Mouse (Mus musculus) embryonic facial prominence, embryonic 11.5 days (tissue): ENCODE data around the gene Trip4. TPM values are rescaled to one million over a fixed set of nuclear protein-coding genes. Genes with fewer than 3 reads are reported as not detected.

Experiments used
- ATAC-seq: fragments of 200-750 bp; cut with Nextera tagmentation; replicated peaks from 2 replicates; pipeline ENCODE4 v1.8.0; 2017; ENCODE audit warnings: low read depth; ENCODE audit not compliant: insufficient number of reproducible peaks, low FRiP score, low TSS enrichment
- DNase-seq: peaks from one replicate; pipeline ENCODE4 v3.0.0-alpha.2; 2015; ENCODE audit warnings: low spot score
- H3K27ac ChIP-seq: fragments of 300-500 bp; sonication (generic); replicated peaks from 2 replicates; pipeline ENCODE4 v1.5.1; 2014; ENCODE audit warnings: mild to moderate bottlenecking, low read depth, low read length, control low read depth
- H3K27me3 ChIP-seq: fragments of 300-500 bp; sonication (generic); 2 replicates; pipeline ENCODE4 v1.6.1; 2014; ENCODE audit warnings: mild to moderate bottlenecking, low read length, moderate library complexity, mixed read lengths; ENCODE audit not compliant: control insufficient read depth, insufficient read depth
- H3K36me3 ChIP-seq: fragments of 300-500 bp; sonication (generic); replicated peaks from 2 replicates; pipeline ENCODE4 v1.6.1; 2014; ENCODE audit warnings: low read depth, mild to moderate bottlenecking, low read length, moderate library complexity, mixed read lengths; ENCODE audit not compliant: control insufficient read depth, insufficient read depth
- H3K4me1 ChIP-seq: fragments of 300-500 bp; sonication (generic); 2 replicates; pipeline ENCODE4 v1.6.1; 2014; ENCODE audit warnings: low read length, mixed read lengths; ENCODE audit not compliant: control insufficient read depth, insufficient read depth
- H3K4me2 ChIP-seq: fragments of 300-500 bp; sonication (generic); 2 replicates; pipeline ENCODE4 v1.6.1; 2014; ENCODE audit warnings: low read depth, mild to moderate bottlenecking, control low read depth, low read length, moderate library complexity
- H3K4me3 ChIP-seq: fragments of 300-500 bp; sonication (generic); 2 replicates; pipeline ENCODE4 v1.5.1; 2014; ENCODE audit warnings: low read depth, low read length, control low read depth
- H3K9ac ChIP-seq: fragments of 300-500 bp; sonication (generic); replicated peaks from 2 replicates; pipeline ENCODE4 v1.6.1; 2014; ENCODE audit warnings: mild to moderate bottlenecking, control low read depth, low read length
- H3K9me3 ChIP-seq: fragments of 300-500 bp; sonication (generic); replicated peaks from 2 replicates; pipeline ENCODE4 v1.6.1; 2016; ENCODE audit warnings: mild to moderate bottlenecking, low read length, inconsistent platforms, mixed read lengths; ENCODE audit not compliant: control insufficient read depth
- WGBS: fragments of 180-500 bp; shearing (Covaris S2); extraction: QIAGEN DNeasy Blood & Tissue Kit; methylation state at CpG from one replicate; pipeline ENCODE4 v1.1.7; 2014; 5-methylcytosine and 5-hydroxymethylcytosine counted together
- polyA plus RNA-seq: library from polyadenylated mRNA; unstranded; fragments of >200 nt; fragmentation: Nextera tagmentation; extraction: Ambion mirVana; gene quantifications from 2 replicates; pipeline ENCODE4 v1.2.1, GENCODE M21; 2014

Trip4 gene
- polyA plus RNA-seq, 1 experiment from 2014 or later: 45.5 TPM

DNA sequence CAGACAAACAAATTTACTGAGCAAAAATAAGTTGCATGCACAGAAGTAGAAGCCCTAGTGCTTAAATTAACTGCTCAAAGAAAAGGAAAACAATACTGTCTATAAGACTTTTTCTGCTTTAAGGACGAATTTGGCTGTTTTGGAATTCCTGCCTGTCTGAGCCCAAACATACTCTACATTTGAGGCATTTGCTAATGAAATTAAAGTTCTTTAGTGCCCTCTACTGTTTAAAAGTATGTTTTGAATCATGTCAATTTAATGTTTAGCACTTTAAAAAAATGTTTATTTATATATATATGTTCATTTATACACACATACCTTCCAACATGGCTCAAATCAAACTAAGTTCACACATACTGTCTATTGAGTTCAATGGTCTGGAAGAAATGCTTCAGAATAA, 58.4 kb downstream of the Trip4 start:
- Histone ChIP-seq H3K27ac (no peak overlapping the region), H3K4me3 (no peak overlapping the region), H3K36me3 (no peaks in the 10 kb centered on the region), H3K9me3 (no peaks in the 10 kb centered on the region), H3K27me3 (no peaks in the 10 kb centered on the region), H3K4me1 (no peaks in the 10 kb centered on the region), H3K4me2 (no peak overlapping the region), H3K9ac (no peak overlapping the region)
- WGBS: 29% methylated on average over 1 of the region's 1 CpGs
- DNase-seq: peak; percentile 52
- no peak for ATAC-seq

DNA sequence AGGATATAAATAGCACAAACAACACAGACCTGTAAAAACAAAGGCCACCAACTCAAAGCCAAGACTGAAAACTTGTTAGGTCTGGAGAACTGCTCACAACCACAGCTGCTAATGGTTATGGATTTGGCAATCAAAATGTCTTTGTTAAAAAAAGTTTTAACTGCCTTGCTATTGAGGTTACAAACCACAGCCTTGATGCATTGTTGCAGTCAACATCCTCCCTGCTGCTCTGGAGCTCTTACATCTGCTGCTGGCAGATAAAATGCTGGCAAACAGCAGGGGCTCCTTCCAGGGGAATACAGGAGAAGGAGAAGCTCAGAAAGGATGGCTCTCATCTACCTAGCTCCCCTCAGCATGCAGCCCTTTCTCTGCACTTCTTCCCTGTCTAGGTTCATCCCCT, 60.4 kb downstream of the Trip4 start:
- no peaks in the 10 kb centered on the region for H3K9me3 ChIP-seq
- no peak for DNase-seq
- no peak overlapping the region for H3K4me3 ChIP-seq

DNA sequence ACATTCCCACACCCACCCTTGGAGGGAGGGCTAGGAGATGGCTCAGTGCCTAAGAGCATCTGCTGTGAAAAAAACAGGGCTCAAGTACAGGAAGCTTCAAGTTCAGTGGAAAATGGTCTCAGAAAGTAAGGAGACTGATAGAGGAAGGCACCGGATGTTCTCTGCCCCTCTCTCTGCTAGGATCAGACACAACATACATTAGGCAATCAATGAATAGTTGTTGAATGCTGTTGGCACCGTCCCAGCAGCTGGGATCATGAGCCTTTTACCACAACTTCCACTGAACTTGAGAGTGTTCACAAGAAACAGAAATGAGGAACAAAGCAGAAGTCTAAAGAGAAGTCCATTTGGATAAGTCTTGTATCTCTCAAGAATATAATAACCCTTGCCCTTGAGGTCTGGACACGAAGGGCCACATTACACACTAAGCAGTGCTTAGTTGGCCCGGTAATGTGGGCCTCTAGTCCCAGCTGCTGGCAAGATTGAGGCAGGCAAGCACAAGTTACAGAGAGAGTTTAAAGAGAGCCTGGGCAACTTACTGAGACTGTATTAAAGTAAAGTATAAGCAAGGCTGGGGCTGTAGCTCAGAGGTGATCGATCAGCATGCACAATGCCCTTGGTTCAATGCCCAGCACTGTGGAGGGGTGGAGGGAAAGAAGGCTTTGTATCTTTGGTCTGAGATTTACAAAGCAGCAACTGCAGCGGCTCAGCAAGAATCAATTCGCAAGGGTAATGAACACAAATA, 64.0 kb downstream of the Trip4 start:
- H3K9me3 ChIP-seq: no peaks in the 10 kb centered on the region
- no peak overlapping the region for H3K27ac ChIP-seq
- ATAC-seq (no peak), DNase-seq (no peak)
- no peaks in the 10 kb centered on the region for H3K27me3 ChIP-seq
- no peak overlapping the region for H3K4me3 ChIP-seq
- no peak overlapping the region for H3K4me2 ChIP-seq
- H3K4me1 ChIP-seq: no peaks in the 10 kb centered on the region
- no peak overlapping the region for H3K9ac ChIP-seq
- 84% methylated on average over 7 of the region's 7 CpGs for WGBS
- no peaks in the 10 kb centered on the region for H3K36me3 ChIP-seq

More for the DNA sequence above, 60.4 kb downstream of the Trip4 start:
- no peaks in the 10 kb centered on the region for H3K27me3 ChIP-seq
- ATAC-seq: no peak
- H3K27ac ChIP-seq: no peak overlapping the region
- H3K4me2 ChIP-seq: no peak overlapping the region
- no peaks in the 10 kb centered on the region for H3K4me1 ChIP-seq
- H3K36me3 ChIP-seq: no peaks in the 10 kb centered on the region
- H3K9ac ChIP-seq: no peak overlapping the region

DNA sequence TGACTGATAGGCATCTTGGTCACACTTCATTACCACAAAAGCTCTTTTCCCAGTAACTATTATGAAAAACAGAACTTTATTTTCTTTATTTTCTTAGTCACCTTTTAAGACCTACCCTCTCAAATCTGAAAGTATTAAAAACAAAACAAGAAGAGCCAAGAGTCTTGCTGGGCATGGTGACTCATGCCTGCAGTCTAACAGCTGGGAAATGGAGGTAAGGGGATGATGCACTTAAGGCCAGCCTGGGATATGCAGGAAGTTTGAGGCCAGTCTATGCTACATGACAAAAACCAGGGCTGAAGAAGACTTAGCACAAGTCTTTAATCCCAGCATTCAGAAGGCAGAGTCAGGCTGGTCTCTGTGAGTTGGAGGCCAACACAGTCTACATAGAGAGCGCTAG, 68.8 kb downstream of the Trip4 start:
- H3K4me2 ChIP-seq: no peak overlapping the region
- H3K27me3 ChIP-seq: no peaks in the 10 kb centered on the region
- H3K36me3 ChIP-seq: no peaks in the 10 kb centered on the region
- H3K9ac ChIP-seq: no peak overlapping the region
- H3K4me3 ChIP-seq: no peak overlapping the region
- no peaks in the 10 kb centered on the region for H3K4me1 ChIP-seq
- no peak overlapping the region for H3K27ac ChIP-seq
- H3K9me3 ChIP-seq: no peaks in the 10 kb centered on the region
- WGBS: 97% methylated on average over 1 of the region's 1 CpGs
- no peak for ATAC-seq
- DNase-seq: no peak

DNA sequence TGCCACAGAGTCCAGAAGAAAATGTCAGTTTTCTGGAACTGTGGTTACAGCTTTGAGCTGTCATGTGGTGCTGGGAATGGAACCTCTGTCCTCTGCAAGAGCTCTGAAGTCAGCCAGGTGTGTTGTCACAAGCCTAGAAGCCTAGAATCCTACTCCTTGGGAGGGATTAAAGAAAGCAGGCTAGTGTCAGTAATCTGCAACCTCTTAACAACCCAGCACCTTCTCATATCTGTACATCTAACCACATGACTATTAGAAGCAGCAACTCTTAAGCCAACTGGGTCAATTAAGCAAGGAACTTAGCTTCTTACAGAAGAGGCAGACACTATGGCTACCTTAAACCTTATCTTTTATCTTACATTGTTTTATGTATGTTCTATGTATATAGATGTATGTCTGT, 71.7 kb downstream of the Trip4 start:
- Histone ChIP-seq H3K36me3 (no peaks in the 10 kb centered on the region), H3K4me1 (no peaks in the 10 kb centered on the region), H3K4me2 (no peak overlapping the region), H3K27me3 (no peaks in the 10 kb centered on the region), H3K9me3 (no peaks in the 10 kb centered on the region), H3K27ac (no peak overlapping the region), H3K4me3 (no peak overlapping the region), H3K9ac (no peak overlapping the region)
- no peak for DNase-seq
- ATAC-seq: no peak

DNA sequence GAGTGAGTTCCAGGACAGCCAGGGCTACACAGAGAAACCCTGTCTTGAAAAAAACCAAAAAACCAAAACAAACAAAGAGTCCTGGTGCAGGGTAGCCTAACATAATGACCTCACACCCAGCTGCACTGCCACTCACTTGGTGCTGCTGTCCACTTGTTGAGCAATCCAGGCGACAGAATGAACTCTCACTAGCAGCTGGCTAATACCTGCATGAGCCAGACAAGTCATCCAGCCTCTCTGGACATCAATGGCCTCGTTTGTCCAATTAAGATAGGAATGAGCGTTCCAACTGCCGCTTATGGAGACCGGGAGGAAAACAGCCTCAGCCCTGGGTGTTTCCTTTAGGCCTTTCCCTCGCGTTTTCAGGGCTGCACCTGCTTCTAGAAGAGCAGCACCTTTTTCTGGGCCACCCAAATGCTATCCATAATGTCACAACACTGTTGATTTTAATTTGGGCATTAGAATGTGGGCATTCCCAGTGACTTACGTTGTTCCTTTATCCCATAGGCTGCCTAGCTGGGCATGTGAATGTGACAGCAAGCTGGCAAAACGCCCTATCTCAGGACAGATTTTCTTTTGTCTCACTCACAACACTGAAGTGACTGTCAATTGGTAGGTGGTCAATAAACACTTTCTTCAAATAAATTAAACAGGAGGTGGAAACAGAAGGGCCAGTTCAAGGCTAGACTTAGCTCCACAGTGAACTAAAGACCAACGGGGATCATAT, 73.8 kb downstream of the Trip4 start:
- WGBS: 81% methylated on average over 10 of the region's 10 CpGs
- Histone ChIP-seq H3K4me2 (no peak overlapping the region), H3K27me3 (no peaks in the 10 kb centered on the region), H3K4me1 (no peaks in the 10 kb centered on the region), H3K9me3 (no peaks in the 10 kb centered on the region), H3K27ac (no peak overlapping the region), H3K36me3 (no peaks in the 10 kb centered on the region), H3K9ac (no peak overlapping the region), H3K4me3 (no peak overlapping the region)
- ATAC-seq (no peak), DNase-seq (no peak)

DNA sequence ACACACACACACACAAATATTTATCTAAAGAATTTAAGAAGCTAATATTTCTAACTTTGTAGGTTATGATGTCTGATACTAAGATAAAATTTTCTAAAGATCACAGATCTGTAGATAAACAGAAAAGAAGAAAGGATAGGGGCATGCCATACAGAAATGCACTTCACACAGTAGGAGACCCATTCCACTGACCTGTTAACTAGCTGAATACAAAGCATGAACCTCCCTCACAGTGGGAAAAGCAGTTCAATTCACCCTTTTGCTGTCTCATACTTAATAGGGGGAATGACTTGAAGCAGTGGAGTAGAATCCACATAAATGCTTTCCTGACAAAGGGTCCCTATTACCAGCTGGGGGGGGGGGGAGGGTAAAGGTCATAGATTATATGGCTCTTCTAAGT, 75.0 kb downstream of the Trip4 start:
- Histone ChIP-seq H3K9me3 (no peaks in the 10 kb centered on the region), H3K4me3 (no peak overlapping the region), H3K4me2 (no peak overlapping the region), H3K27me3 (no peaks in the 10 kb centered on the region), H3K9ac (no peak overlapping the region), H3K36me3 (no peaks in the 10 kb centered on the region), H3K27ac (no peak overlapping the region), H3K4me1 (no peaks in the 10 kb centered on the region)
- no peak for DNase-seq
- no peak for ATAC-seq

DNA sequence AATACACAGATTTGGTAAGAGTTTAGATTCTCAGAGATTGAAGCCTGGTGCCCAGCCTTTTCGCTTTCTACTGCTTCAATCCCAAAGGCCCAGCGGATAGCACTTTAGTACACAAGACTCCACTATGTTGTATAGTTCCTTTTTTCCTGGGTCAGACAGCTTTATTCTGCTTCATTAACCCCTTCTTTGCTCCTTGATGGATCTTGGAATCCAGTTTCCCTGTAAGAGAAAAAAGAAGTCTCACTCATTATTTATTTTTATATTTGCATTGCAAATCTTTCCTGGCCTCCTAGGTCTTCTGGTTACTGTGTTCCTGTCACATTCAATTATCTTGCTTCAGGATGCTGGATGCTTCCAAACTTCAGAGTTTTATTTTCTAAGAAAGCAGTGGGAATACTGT, 75.4 kb downstream of the Trip4 start:
- Histone ChIP-seq H3K9me3 (no peaks in the 10 kb centered on the region), H3K4me2 (no peak overlapping the region), H3K36me3 (no peaks in the 10 kb centered on the region), H3K27ac (no peak overlapping the region), H3K4me1 (no peaks in the 10 kb centered on the region), H3K9ac (no peak overlapping the region), H3K4me3 (no peak overlapping the region), H3K27me3 (no peaks in the 10 kb centered on the region)
- WGBS: 74% methylated on average over 2 of the region's 2 CpGs
- DNase-seq: no peak
- no peak for ATAC-seq
